Mouse (Mus musculus): ENCODE measurements around the gene Camkk2. TPM values are rescaled to one million over a fixed set of nuclear protein-coding genes. Genes with fewer than 3 reads are reported as not detected.

Gene Camkk2
- polyA plus RNA-seq, 1 experiment from 2014 or later = 70.7 TPM

- Histone ChIP-seq H3K9me3 (ENCODE audit: control insufficient read depth, low read length) (no peaks in the 10 kb centered on the region), H3K9ac (replicated peaks; ENCODE audit: low read depth, low read length) (no peak overlapping the region), H3K4me3 (replicated peaks; ENCODE audit: low read length) (no peak overlapping the region), H3K36me3 (ENCODE audit: control insufficient read depth, insufficient read depth) (peaks cover 17% of the 10 kb centered on the region), H3K27me3 (replicated peaks; ENCODE audit: control insufficient read depth, insufficient read depth, low read length) (no peaks in the 10 kb centered on the region), H3K4me1 (replicated peaks; ENCODE audit: control insufficient read depth, insufficient read depth, low read length) (no peaks in the 10 kb centered on the region), H3K4me2 (ENCODE audit: low read length) (no peak overlapping the region), H3K27ac (ENCODE audit: low read length) (no peak overlapping the region)
- 71% methylated on average over 6 of the region's 6 CpGs for WGBS
- no peak for ATAC-seq
Observed at GRCm38 (mm10) chr5:122756144-122756543, 23.1 kb downstream of the Camkk2 start.

- Histone ChIP-seq H3K9ac (replicated peaks; ENCODE audit: low read depth, low read length) (no peak overlapping the region), H3K36me3 (ENCODE audit: control insufficient read depth, insufficient read depth) (peaks cover 17% of the 10 kb centered on the region), H3K27me3 (replicated peaks; ENCODE audit: control insufficient read depth, insufficient read depth, low read length) (no peaks in the 10 kb centered on the region), H3K27ac (ENCODE audit: low read length) (no peak overlapping the region), H3K4me3 (replicated peaks; ENCODE audit: low read length) (no peak overlapping the region), H3K4me2 (ENCODE audit: low read length) (no peak overlapping the region), H3K4me1 (replicated peaks; ENCODE audit: control insufficient read depth, insufficient read depth, low read length) (no peaks in the 10 kb centered on the region), H3K9me3 (ENCODE audit: control insufficient read depth, low read length) (no peaks in the 10 kb centered on the region)
- WGBS = 91% methylated on average over 4 of the region's 4 CpGs
- no peak for ATAC-seq
Observed at GRCm38 (mm10) chr5:122755620-122756019, 23.6 kb downstream of the Camkk2 start.

- Histone ChIP-seq H3K4me2 (ENCODE audit: low read length) (no peak overlapping the region), H3K36me3 (ENCODE audit: control insufficient read depth, insufficient read depth) (peaks cover 17% of the 10 kb centered on the region), H3K9me3 (ENCODE audit: control insufficient read depth, low read length) (no peaks in the 10 kb centered on the region), H3K9ac (replicated peaks; ENCODE audit: low read depth, low read length) (no peak overlapping the region), H3K27me3 (replicated peaks; ENCODE audit: control insufficient read depth, insufficient read depth, low read length) (no peaks in the 10 kb centered on the region), H3K27ac (ENCODE audit: low read length) (no peak overlapping the region), H3K4me3 (replicated peaks; ENCODE audit: low read length) (no peak overlapping the region), H3K4me1 (replicated peaks; ENCODE audit: control insufficient read depth, insufficient read depth, low read length) (no peaks in the 10 kb centered on the region)
- 90% methylated on average over 16 of the region's 16 CpGs for WGBS
- ATAC-seq = no peak
Observed at GRCm38 (mm10) chr5:122754477-122754876, 24.7 kb downstream of the Camkk2 start.

- Histone ChIP-seq H3K27ac (ENCODE audit: low read length) (no peak overlapping the region), H3K4me1 (replicated peaks; ENCODE audit: control insufficient read depth, insufficient read depth, low read length) (no peaks in the 10 kb centered on the region), H3K27me3 (replicated peaks; ENCODE audit: control insufficient read depth, insufficient read depth, low read length) (no peaks in the 10 kb centered on the region), H3K4me2 (ENCODE audit: low read length) (no peak overlapping the region), H3K9ac (replicated peaks; ENCODE audit: low read depth, low read length) (no peak overlapping the region), H3K4me3 (replicated peaks; ENCODE audit: low read length) (no peak overlapping the region), H3K36me3 (ENCODE audit: control insufficient read depth, insufficient read depth) (peaks cover 25% of the 10 kb centered on the region), H3K9me3 (ENCODE audit: control insufficient read depth, low read length) (no peaks in the 10 kb centered on the region)
- no peak for ATAC-seq
- 95% methylated on average over 7 of the region's 7 CpGs for WGBS
Observed at GRCm38 (mm10) chr5:122747950-122748349, 31.3 kb downstream of the Camkk2 start.

DNA sequence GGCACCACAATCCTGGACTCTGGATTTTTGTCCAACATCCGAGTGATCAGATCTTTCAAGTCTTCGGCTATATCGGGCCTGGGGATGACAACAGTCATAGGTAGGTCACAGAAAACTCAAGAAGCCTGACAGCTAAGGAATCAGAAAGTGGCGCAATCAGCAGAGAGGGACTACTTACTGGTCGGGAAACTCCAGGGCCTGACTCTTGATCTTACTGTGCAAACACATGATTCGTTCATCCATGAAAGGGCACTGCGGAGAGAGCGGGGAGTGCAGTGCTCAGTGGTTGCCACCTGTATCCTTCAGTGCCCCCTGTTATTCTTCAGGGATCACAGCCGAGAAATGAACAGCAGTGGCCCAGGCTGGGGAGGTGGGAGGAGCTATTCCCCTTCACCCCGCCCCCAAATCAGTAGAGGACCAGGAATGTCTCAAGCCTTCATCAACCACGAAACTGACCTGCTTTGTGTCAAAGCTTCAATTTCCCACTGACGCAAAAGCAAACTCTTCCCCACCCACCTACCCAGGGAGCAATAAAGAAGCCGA, 35.3 kb downstream of the Camkk2 start:
- H3K36me3 ChIP-seq (ENCODE audit: control insufficient read depth, insufficient read depth) = peaks cover 27% of the 10 kb centered on the region
- H3K27me3 ChIP-seq (replicated peaks; ENCODE audit: control insufficient read depth, insufficient read depth, low read length) = no peaks in the 10 kb centered on the region
- no peak overlapping the region for H3K4me2 ChIP-seq (ENCODE audit: low read length)
- H3K9ac ChIP-seq (replicated peaks; ENCODE audit: low read depth, low read length) = no peak overlapping the region
- WGBS = 85% methylated on average over 13 of the region's 13 CpGs
- no peak for ATAC-seq
- no peak overlapping the region for H3K4me3 ChIP-seq (replicated peaks; ENCODE audit: low read length)
- no peaks in the 10 kb centered on the region for H3K9me3 ChIP-seq (ENCODE audit: control insufficient read depth, low read length)
- no peak overlapping the region for H3K27ac ChIP-seq (ENCODE audit: low read length)
- no peaks in the 10 kb centered on the region for H3K4me1 ChIP-seq (replicated peaks; ENCODE audit: control insufficient read depth, insufficient read depth, low read length)

DNA sequence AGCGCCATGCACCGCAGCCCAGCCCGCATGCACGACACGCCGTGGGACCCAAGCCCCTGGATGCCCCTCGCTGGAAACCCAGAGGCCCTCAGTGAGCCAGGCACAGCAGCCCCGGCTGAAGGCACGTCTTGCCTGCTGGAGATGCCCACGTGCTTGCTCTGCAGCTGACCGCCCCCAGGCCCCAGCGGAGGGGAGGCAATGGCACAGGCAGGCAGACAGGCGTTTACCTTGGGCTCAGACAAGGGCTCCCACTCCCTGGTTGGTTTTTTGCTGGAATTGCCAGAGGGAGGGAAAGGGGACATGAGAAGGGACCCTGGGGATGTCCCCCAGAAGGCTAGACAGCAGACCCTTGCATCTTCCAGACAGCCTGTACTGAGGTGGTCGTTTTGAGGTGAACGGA, 42.4 kb downstream of the Camkk2 start:
- Histone ChIP-seq H3K27ac (ENCODE audit: low read length) (no peak overlapping the region), H3K4me2 (ENCODE audit: low read length) (no peak overlapping the region), H3K9ac (replicated peaks; ENCODE audit: low read depth, low read length) (no peak overlapping the region), H3K4me1 (replicated peaks; ENCODE audit: control insufficient read depth, insufficient read depth, low read length) (no peaks in the 10 kb centered on the region), H3K27me3 (replicated peaks; ENCODE audit: control insufficient read depth, insufficient read depth, low read length) (no peaks in the 10 kb centered on the region), H3K9me3 (ENCODE audit: control insufficient read depth, low read length) (no peaks in the 10 kb centered on the region), H3K4me3 (replicated peaks; ENCODE audit: low read length) (no peak overlapping the region), H3K36me3 (ENCODE audit: control insufficient read depth, insufficient read depth) (0 out of 2 replicates have a peak, but pooled peaks cover 4% of the 10 kb centered on the region)
- WGBS = 91% methylated on average over 15 of the region's 15 CpGs
- ATAC-seq = no peak

- H3K27me3 ChIP-seq (replicated peaks; ENCODE audit: control insufficient read depth, insufficient read depth, low read length) = no peaks in the 10 kb centered on the region
- H3K4me2 ChIP-seq (ENCODE audit: low read length) = no peak overlapping the region
- ATAC-seq = no peak
- H3K4me3 ChIP-seq (replicated peaks; ENCODE audit: low read length) = no peak overlapping the region
- no peak overlapping the region for H3K9ac ChIP-seq (replicated peaks; ENCODE audit: low read depth, low read length)
- no peaks in the 10 kb centered on the region for H3K4me1 ChIP-seq (replicated peaks; ENCODE audit: control insufficient read depth, insufficient read depth, low read length)
- WGBS = 91% methylated on average over 7 of the region's 7 CpGs
- no peak overlapping the region for H3K27ac ChIP-seq (ENCODE audit: low read length)
- 0 out of 2 replicates have a peak, but pooled peaks cover 2% of the 10 kb centered on the region for H3K36me3 ChIP-seq (ENCODE audit: control insufficient read depth, insufficient read depth)
- no peaks in the 10 kb centered on the region for H3K9me3 ChIP-seq (ENCODE audit: control insufficient read depth, low read length)
Observed at GRCm38 (mm10) chr5:122735853-122736252, 43.4 kb downstream of the Camkk2 start.

- Histone ChIP-seq H3K9ac (replicated peaks; ENCODE audit: low read depth, low read length) (no peak overlapping the region), H3K9me3 (ENCODE audit: control insufficient read depth, low read length) (no peaks in the 10 kb centered on the region), H3K4me2 (ENCODE audit: low read length) (no peak overlapping the region), H3K4me1 (replicated peaks; ENCODE audit: control insufficient read depth, insufficient read depth, low read length) (no peaks in the 10 kb centered on the region), H3K27ac (ENCODE audit: low read length) (no peak overlapping the region), H3K27me3 (replicated peaks; ENCODE audit: control insufficient read depth, insufficient read depth, low read length) (no peaks in the 10 kb centered on the region), H3K36me3 (ENCODE audit: control insufficient read depth, insufficient read depth) (0 out of 2 replicates have a peak, but pooled peaks cover 2% of the 10 kb centered on the region), H3K4me3 (replicated peaks; ENCODE audit: low read length) (no peak overlapping the region)
- no peak for ATAC-seq
- WGBS = 70% methylated on average over 17 of the region's 17 CpGs
Observed at GRCm38 (mm10) chr5:122733881-122734280, 45.3 kb downstream of the Camkk2 start.

- H3K27ac ChIP-seq (ENCODE audit: low read length) = no peak overlapping the region
- 0 out of 2 replicates have a peak, but pooled peaks cover 2% of the 10 kb centered on the region for H3K36me3 ChIP-seq (ENCODE audit: control insufficient read depth, insufficient read depth)
- no peak overlapping the region for H3K9ac ChIP-seq (replicated peaks; ENCODE audit: low read depth, low read length)
- 77% methylated on average over 15 of the region's 15 CpGs for WGBS
- H3K4me3 ChIP-seq (replicated peaks; ENCODE audit: low read length) = no peak overlapping the region
- H3K9me3 ChIP-seq (ENCODE audit: control insufficient read depth, low read length) = no peaks in the 10 kb centered on the region
- no peak for ATAC-seq
- H3K27me3 ChIP-seq (replicated peaks; ENCODE audit: control insufficient read depth, insufficient read depth, low read length) = no peaks in the 10 kb centered on the region
- H3K4me1 ChIP-seq (replicated peaks; ENCODE audit: control insufficient read depth, insufficient read depth, low read length) = no peaks in the 10 kb centered on the region
- H3K4me2 ChIP-seq (ENCODE audit: low read length) = no peak overlapping the region
Observed at GRCm38 (mm10) chr5:122731991-122732673, 47.1 kb downstream of the Camkk2 start.
